Mouse (Mus musculus): ENCODE data around the gene Rap1gds1. TPM values are rescaled to one million over a fixed set of nuclear protein-coding genes. Genes with fewer than 3 reads are reported as not detected.

The Rap1gds1 gene
- total RNA-seq, 2 experiments from 2014 or later: 49.2 to 58.4 TPM

DNA sequence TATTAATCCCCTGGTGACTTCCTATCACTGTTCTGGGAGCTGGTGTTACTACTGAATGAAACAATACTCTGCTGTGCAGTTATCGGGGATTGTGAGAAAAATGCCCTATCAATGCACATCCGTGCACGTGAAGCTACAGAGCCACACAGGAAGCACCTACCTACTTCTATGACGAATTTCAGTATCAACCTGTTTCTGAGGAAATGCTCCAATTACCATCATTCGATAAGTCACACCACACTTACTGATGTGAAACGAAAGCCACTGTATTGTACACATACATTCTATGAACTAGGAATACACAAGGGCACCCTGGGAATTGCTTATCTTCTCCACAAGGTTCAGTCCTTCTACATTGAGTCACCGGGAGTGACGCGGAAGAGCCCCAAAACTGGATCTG, 10.9 kb downstream of the Rap1gds1 start:
- no peak for DNase-seq (ENCODE audit: low spot score in 2 of 2)

GRCm38 (mm10) chr3:139062088-139062487, 12.9 kb downstream of the Rap1gds1 start:
- DNase-seq (ENCODE audit: low spot score in 2 of 2): no peak

- no peak for DNase-seq (ENCODE audit: low spot score in 2 of 2)
Observed at GRCm38 (mm10) chr3:139048701-139049622, 26.0 kb downstream of the Rap1gds1 start.

DNA sequence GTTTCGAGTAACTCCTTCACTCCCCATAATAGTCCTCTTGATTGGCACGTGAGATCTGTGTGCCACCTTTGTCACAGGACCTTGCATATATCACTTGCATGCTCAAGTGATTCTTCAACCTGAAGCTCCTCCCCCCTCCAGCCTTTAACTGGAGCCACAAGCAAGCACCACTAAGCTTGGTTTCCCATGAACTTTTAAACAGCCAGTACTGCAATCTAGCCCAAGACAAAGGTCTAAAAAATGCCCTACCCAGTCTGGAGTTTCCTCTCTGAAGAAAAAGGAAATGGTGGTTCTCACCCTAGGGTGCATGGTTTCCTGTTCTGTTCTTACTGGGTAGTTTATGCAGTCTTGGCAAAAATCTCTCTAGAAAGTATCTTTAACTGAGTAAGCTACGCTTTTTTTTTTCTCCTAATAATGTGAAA, 32.6 kb downstream of the Rap1gds1 start:
- DNase-seq (ENCODE audit: low spot score in 2 of 2): no peak

- DNase-seq (ENCODE audit: low spot score in 2 of 2): no peak
Observed at GRCm38 (mm10) chr3:139041921-139042320, 33.1 kb downstream of the Rap1gds1 start.

DNA sequence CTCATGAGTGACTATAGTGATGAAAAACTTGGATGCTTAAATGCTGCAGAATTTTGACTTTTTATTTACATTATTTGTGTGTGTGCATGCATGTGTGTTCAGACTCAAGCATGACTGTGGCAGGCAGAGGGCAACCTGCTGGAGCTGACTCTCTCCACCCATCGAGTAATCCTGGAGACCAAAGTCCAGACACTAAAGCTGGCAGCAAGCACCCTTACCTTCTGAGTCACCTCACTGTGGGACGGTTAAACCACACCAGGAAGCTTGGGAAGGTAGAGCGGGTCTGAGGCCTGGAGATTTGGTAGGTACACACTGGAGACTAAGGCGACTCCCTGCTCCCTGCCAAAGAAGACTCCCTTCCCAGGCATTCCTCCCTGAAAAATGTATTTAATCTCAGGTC, 38.0 kb downstream of the Rap1gds1 start:
- no peak for DNase-seq (ENCODE audit: low spot score in 2 of 2)

- no peak for DNase-seq (ENCODE audit: low spot score in 2 of 2)
Observed at GRCm38 (mm10) chr3:139033179-139033578, 41.8 kb downstream of the Rap1gds1 start.

DNA sequence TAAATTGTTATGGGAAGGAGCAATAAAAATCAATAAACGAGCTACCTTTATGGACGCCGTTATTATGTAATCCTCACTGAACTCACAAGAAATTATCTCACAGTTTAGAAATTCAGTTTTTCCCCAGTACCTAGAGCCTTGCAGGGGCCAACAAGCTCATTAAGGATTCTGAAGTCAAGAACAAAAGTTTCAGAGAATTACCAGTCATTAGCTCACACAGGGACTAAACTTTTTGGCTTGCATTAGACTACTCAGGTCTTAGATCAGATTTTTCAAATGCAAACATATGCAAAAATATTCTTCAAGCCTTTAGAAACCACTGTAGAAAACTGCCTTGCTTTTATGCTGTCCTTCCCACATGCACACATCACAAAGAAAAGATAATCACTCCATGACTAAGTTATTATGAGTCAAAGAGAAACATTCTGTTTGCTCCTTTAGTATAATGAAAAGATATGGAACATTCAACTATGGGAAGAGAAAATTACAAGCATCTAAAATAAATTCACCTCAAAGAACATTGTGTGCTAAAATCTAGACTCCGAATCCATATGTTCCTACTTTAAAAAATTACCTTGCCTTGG, 44.3 kb downstream of the Rap1gds1 start:
- no peak for DNase-seq (ENCODE audit: low spot score in 2 of 2)

DNA sequence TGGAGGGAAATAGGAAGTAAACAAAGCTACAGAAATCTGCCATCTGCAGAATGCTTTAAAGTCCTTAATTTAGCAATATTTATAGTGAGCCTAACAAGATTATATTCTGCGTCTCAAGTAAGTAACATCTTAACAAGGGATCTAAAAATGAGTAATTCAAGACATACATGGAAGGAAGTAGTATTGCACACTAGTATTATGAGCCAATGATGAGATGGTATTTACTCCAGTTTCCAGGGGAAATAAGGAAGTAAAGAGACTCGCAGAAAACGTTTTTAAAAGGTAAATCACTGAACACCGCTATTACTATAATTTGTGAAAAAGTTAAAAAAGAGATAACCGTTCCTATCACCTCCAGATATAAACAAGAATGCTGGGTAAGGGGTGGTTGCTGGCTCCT, 49.9 kb downstream of the Rap1gds1 start:
- DNase-seq (ENCODE audit: low spot score in 2 of 2): no peak

DNA sequence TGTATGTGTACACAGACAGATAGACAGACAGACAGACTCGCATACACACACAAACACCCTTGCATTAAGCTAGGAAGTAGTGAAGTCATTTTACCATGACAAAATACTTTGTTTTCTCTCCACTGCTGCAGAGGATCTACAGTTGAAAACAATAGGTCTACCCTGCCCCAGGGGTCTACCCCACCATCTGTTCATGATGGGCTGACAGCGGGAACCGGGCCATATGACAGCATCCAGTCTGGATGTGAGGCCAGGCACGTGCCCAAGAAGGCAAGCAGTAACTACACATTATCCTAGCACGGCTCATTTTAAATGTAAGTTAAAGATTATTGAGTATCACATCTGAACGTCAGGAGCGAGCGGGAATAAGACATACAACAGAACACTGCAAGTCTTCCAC, 51.4 kb downstream of the Rap1gds1 start:
- DNase-seq (ENCODE audit: low spot score in 2 of 2): no peak

- DNase-seq (ENCODE audit: low spot score in 2 of 2): no peak
Observed at GRCm38 (mm10) chr3:139012352-139012751, 62.6 kb downstream of the Rap1gds1 start.

DNA sequence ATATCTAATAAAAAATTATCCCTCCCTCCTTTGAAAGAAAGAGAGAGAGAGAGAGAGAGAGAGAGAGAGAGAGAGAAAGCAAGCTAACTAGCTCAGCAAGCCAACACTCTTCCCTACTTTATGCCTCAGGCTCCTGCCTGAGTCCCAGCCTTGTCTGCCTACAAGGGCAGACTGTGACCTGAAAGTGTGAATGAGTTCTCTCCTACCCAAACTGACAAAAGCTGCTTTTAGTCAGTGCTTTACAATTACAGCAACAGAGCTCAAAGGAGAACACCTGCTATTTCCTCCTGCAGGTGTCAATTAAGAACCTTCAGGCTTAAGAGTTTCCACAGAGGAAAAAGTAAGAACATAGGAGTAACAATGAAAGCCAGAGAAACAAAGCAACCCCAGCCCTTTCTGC, 69.3 kb downstream of the Rap1gds1 start:
- DNase-seq (ENCODE audit: low spot score in 2 of 2): no peak

DNA sequence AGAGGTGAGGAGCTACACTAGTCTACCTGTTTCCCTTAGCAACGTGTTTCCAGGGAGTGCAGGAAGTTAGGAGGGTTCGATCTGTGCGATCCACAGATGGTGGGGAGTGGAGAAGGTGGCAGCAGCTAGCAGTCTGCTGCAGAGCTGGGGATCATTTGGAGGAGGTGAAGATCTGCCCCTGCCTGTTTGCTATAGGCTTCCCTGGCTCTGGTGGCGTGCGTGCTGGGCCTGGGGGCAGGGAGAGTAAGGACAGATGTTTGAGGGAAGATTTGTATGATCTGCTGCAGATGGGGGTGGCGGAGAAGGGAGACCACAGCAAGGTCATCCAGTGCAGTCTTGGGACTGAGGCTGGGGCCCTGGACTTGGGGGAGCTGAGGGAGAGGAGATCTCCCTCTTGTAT, 72.2 kb downstream of the Rap1gds1 start:
- DNase-seq (ENCODE audit: low spot score in 2 of 2): no peak

GRCm38 (mm10) chr3:139000071-139000867, 74.7 kb downstream of the Rap1gds1 start:
- DNase-seq (ENCODE audit: low spot score in 2 of 2): no peak

- no peak for DNase-seq (ENCODE audit: low spot score in 2 of 2)
Observed at GRCm38 (mm10) chr3:138993473-138993872, 81.5 kb downstream of the Rap1gds1 start.

GRCm38 (mm10) chr3:138991367-138991766, 83.6 kb downstream of the Rap1gds1 start:
- DNase-seq (ENCODE audit: low spot score in 2 of 2): no peak

GRCm38 (mm10) chr3:138989141-138989540, 85.9 kb downstream of the Rap1gds1 start:
- DNase-seq (ENCODE audit: low spot score in 2 of 2): no peak

DNA sequence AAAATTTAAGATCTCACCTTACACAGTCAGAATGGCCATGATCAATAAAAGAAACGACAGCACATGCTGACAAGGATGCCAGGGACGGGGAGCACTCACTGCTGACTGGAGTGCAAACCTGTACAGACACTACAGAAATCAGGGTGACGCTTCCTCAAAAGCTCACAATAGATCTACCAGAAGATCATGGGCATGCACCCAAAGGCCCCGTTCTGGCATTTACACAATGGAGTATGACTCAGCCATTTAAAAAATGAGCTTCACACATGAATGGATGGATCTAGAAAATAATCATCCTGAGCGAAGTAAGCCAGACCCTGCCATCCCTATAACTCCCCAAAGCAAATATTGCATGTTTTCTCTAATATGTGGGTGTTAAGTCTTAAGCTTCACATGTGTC, 87.0 kb downstream of the Rap1gds1 start:
- DNase-seq (ENCODE audit: low spot score in 2 of 2): no peak

- no peak for DNase-seq (ENCODE audit: low spot score in 2 of 2)
Observed at GRCm38 (mm10) chr3:138982249-138982648, 92.8 kb downstream of the Rap1gds1 start.

DNA sequence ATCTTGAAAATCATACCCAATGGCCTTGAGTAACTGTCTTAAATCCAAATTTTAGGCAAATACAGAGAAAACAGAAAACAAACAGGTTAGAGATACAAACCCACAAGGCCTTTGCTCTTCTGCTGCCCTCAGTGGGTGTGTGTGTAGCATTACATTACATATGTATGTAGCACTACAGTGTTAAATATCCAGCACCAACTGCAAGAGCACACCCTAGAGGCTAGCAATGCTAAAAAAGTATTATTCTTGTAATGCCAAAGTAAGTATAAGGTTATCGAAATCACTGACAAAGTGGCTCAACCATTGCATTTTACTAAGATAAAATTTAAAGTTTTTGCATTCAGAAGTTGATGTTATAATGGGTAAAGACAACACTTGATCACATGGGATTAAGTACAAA, 97.6 kb downstream of the Rap1gds1 start:
- no peak for DNase-seq (ENCODE audit: low spot score in 2 of 2)

GRCm38 (mm10) chr3:138967627-138968026, 107.4 kb downstream of the Rap1gds1 start:
- DNase-seq (ENCODE audit: low spot score in 2 of 2): no peak

DNA sequence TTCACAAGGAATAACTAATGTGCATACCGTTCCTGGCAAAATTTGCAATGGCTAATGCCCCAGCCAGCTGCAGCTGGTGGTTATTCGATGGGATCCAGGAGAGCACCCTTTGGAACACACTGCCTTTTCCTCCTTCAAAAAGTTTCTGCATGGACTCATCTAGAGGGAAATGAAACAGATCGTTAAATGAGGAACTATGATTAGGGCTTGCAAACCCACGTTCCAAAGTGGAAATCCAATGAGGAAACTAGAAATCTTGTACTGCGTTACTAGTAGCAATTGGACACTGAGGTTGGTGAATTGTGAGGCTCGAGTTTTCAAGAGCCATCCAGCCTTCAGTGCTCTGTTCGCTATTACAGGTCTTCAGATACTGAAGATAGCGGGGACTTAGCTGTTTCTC, 116.5 kb downstream of the Rap1gds1 start:
- DNase-seq (ENCODE audit: low spot score in 2 of 2): no peak
